Mouse (Mus musculus): ENCODE data around the gene Mpp3.

GRCm38 (mm10) chr11:102040646-102041045 lies 12.4 kb upstream of the Mpp3 start:
- no peak for TF ChIP-seq CTCF (IDR thresholded peaks at IDR 0.05; ENCODE audit: low read depth)
- no peak for TF ChIP-seq EP300 (IDR thresholded peaks at IDR 0.05; ENCODE audit: low read depth)
